In genomic region chr19:58452941-58453551, GRCm38 (mm10) we compare ENCODE assay signal across 8 mouse cellular contexts. TPM values are rescaled to one million over a fixed set of nuclear protein-coding genes. Genes with fewer than 3 reads are reported as not detected.
A peak's percentile ranks its signal among the peaks of the same experiment; 100 is the strongest.
DNase-seq lines count a peak whose midpoint lies in the region; ATAC-seq and TF ChIP-seq lines count a peak whose summit lies in the region.

No protein-coding gene starts in this region.

- no peak for ATAC-seq in intestine, embryonic 15.5 days
- ATAC-seq in stomach, embryonic 14.5 days (ENCODE audit: insufficient number of reproducible peaks, insufficient read depth, low FRiP score, low read depth) = no peak

- no peaks in the 10 kb centered on the region for H3K9me3 ChIP-seq in intestine, embryonic 15.5 days
- no peaks in the 10 kb centered on the region for H3K9me3 ChIP-seq in stomach, embryonic 14.5 days (ENCODE audit: control insufficient read depth, low read depth, low read length)

- peak overlapping the region; percentile 53; the same call in 1 of the 2 replicates for H3K9ac ChIP-seq in intestine, embryonic 15.5 days
- peak overlapping the region; percentile 63 for H3K9ac ChIP-seq in stomach, embryonic 14.5 days (replicated peaks; ENCODE audit: low read depth, low read length)

- H3K4me1 ChIP-seq in cortical plate, adult 2 months (ENCODE audit: control insufficient read depth, insufficient read depth, low read length) = no peaks in the 10 kb centered on the region
- peaks cover 20% of the 10 kb centered on the region for H3K4me1 ChIP-seq in intestine, embryonic 15.5 days (replicated peaks)
- H3K4me1 ChIP-seq in stomach, embryonic 14.5 days (ENCODE audit: control insufficient read depth, insufficient read depth, low read length) = peaks cover 19% of the 10 kb centered on the region

- peak overlapping the region; percentile 97 for H3K4me2 ChIP-seq in intestine, embryonic 15.5 days (replicated peaks)
- H3K4me2 ChIP-seq in stomach, embryonic 14.5 days (replicated peaks; ENCODE audit: low read depth, low read length) = peak overlapping the region; percentile 94

- WGBS in intestine, embryonic 15.5 days = 14% methylated on average over 20 of the region's 20 CpGs
- WGBS in stomach, embryonic 14.5 days = 7% methylated on average over 20 of the region's 20 CpGs

- no peak for TF ChIP-seq CTCF in cortical plate, adult 2 months (IDR thresholded peaks at IDR 0.05; ENCODE audit: extremely low read depth, insufficient read depth, low read length)

- no peaks in the 10 kb centered on the region for H3K36me3 ChIP-seq in intestine, embryonic 15.5 days
- H3K36me3 ChIP-seq in stomach, embryonic 14.5 days (ENCODE audit: control insufficient read depth, insufficient read depth, low read length) = no peaks in the 10 kb centered on the region

- peak overlapping the region; percentile 56 for H3K4me3 ChIP-seq in cortical plate, adult 2 months (ENCODE audit: insufficient read depth, low read length)
- H3K4me3 ChIP-seq in intestine, embryonic 15.5 days (replicated peaks) = peak overlapping the region; percentile 51
- H3K4me3 ChIP-seq in stomach, embryonic 14.5 days (ENCODE audit: low read depth, low read length) = peak overlapping the region; percentile 54

- H3K27me3 ChIP-seq in intestine, embryonic 15.5 days (replicated peaks) = peaks cover 29% of the 10 kb centered on the region
- no peaks in the 10 kb centered on the region for H3K27me3 ChIP-seq in stomach, embryonic 14.5 days (ENCODE audit: control insufficient read depth, insufficient read depth, low read length)

- 0 out of 2 replicates have a peak overlapping the region, but pooled peaks have one; percentile 17 for H3K27ac ChIP-seq in cortical plate, adult 2 months (ENCODE audit: insufficient read depth, low read length)
- 0 out of 2 replicates have a peak overlapping the region, but pooled peaks have one; percentile 17 for H3K27ac ChIP-seq in intestine, embryonic 15.5 days
- H3K27ac ChIP-seq in stomach, embryonic 14.5 days (ENCODE audit: low read length) = peak overlapping the region; percentile 89

- no peak for TF ChIP-seq POLR2A in cortical plate, adult 2 months (IDR thresholded peaks at IDR 0.05; ENCODE audit: extremely low read depth, insufficient read depth, low read length)

- DNase-seq in adrenal gland, adult (ENCODE audit: inconsistent age in 2 of 2, low spot score in 1 of 2) = peak; percentile 8 to 37
- no peak for DNase-seq in adrenal gland, adult 8-10 months
- peak; percentile 97 for DNase-seq in heart, adult 11 months
- peak; percentile 56 for DNase-seq in mesoderm, embryonic 11.5 days (ENCODE audit: low read depth, low spot score)
- DNase-seq in cerebellum, adult 8-10 months = no peak

RNA-seq across cellular contexts. Expression of gene Gfra1, which starts 2.7 kb away (rescaled TPM):
- total RNA-seq in adrenal gland, adult 8-10 months (2022) = 1 to 10 TPM; 1.1 to 5.7 (median 3.3) TPM
- 21.2 and 25.1 TPM in 2 replicates for polyA plus RNA-seq in cortical plate, adult 2 months (2012; rRNA removed)
- polyA plus RNA-seq in intestine, embryonic 15.5 days (2015; fragmentation: Nextera tagmentation; extraction: Ambion mirVana) = 20.6 and 22.3 TPM in 2 replicates
- 63.7 and 66.3 TPM in 2 replicates for polyA plus RNA-seq in stomach, embryonic 14.5 days (2014; fragmentation: Nextera tagmentation; extraction: Ambion mirVana)

RNA-seq across cellular contexts. Expression of gene Ccdc172, which starts 58.7 kb away (rescaled TPM):
- not detected for total RNA-seq in adrenal gland, adult 8-10 months (2022)
- polyA plus RNA-seq in cortical plate, adult 2 months (2012; rRNA removed) = 0.09 TPM in 1 of 2 replicates, not detected in the other
- polyA plus RNA-seq in intestine, embryonic 15.5 days (2015; fragmentation: Nextera tagmentation; extraction: Ambion mirVana) = not detected in 2 replicates
- not detected in 2 replicates for polyA plus RNA-seq in stomach, embryonic 14.5 days (2014; fragmentation: Nextera tagmentation; extraction: Ambion mirVana)

Comparison
In these comparisons a context has a peak if more than half of its experiments do, and no peak if none do; other contexts are left out.
1. DNase-seq: peak in adrenal gland, adult (2 of 2), heart, adult 11 months (single experiment) and mesoderm, embryonic 11.5 days (single experiment); none in adrenal gland, adult 8-10 months (single experiment) and cerebellum, adult 8-10 months (single experiment).
2. H3K27ac ChIP-seq: peak in every context shown above with its lines; median percentile 89 in stomach, embryonic 14.5 days; 17 in cortical plate, adult 2 months; 17 in intestine, embryonic 15.5 days.
3. Peak in every context shown above with its lines, with median percentiles within 50 percentile points of each other: H3K4me3 ChIP-seq.